Mouse (Mus musculus): ENCODE measurements around the gene Gcnt2. TPM values are rescaled to one million over a fixed set of nuclear protein-coding genes. Genes with fewer than 3 reads are reported as not detected.
A peak's percentile ranks its signal among the peaks of the same experiment; 100 is the strongest.

Gcnt2 gene
- polyA plus RNA-seq, 1 experiment = not detected

- Histone ChIP-seq H3K4me1 (ENCODE audit: control insufficient read depth, insufficient read depth, low read length) (no peaks in the 10 kb centered on the region), H3K4me3 (ENCODE audit: insufficient read depth, low read depth, low read length) (no peak overlapping the region), H3K27ac (ENCODE audit: insufficient read depth, low read depth, low read length) (no peak overlapping the region)
- TF ChIP-seq CTCF (IDR thresholded peaks at IDR 0.05; ENCODE audit: insufficient read depth, low read depth, low read length) (no peak), POLR2A (IDR thresholded peaks at IDR 0.05; ENCODE audit: insufficient read depth, low read depth, low read length) (no peak)
- WGBS = 87% methylated on average over 4 of the region's 4 CpGs
Observed at GRCm38 (mm10) chr13:40847898-40848297, 11.7 kb upstream of the Gcnt2 start.

DNA sequence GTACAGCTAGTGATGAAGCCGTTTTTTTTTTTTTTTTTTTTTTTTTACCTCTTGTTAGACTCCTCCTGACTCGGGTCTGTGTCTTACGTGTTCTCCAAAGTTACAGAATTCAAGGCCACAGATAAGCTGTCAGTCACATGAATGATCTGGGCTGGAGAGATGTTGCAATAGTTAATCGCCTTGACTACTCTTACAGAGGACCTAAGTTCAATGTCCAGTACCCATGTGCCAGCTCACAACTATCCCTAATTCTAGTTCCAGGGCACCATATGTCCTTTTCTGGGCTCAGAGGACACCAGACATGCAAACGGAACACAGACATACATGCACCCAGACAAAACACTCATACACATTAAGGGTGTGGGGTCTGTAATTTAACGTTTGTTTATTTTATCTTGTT, 8.9 kb upstream of the Gcnt2 start:
- no peak for TF ChIP-seq CTCF (IDR thresholded peaks at IDR 0.05; ENCODE audit: insufficient read depth, low read depth, low read length)
- no peak for TF ChIP-seq POLR2A (IDR thresholded peaks at IDR 0.05; ENCODE audit: insufficient read depth, low read depth, low read length)
- Histone ChIP-seq H3K27ac (ENCODE audit: insufficient read depth, low read depth, low read length) (no peak overlapping the region), H3K4me1 (ENCODE audit: control insufficient read depth, insufficient read depth, low read length) (peaks cover 3% of the 10 kb centered on the region; the same call in 1 of the 2 replicates), H3K4me3 (ENCODE audit: insufficient read depth, low read depth, low read length) (no peak overlapping the region)
- WGBS = 93% methylated on average over 6 of the region's 6 CpGs

- no peak overlapping the region for H3K4me3 ChIP-seq (ENCODE audit: insufficient read depth, low read depth, low read length)
- H3K4me1 ChIP-seq (ENCODE audit: control insufficient read depth, insufficient read depth, low read length) = peaks cover 3% of the 10 kb centered on the region; the same call in 1 of the 2 replicates
- H3K27ac ChIP-seq (ENCODE audit: insufficient read depth, low read depth, low read length) = no peak overlapping the region
- no peak for TF ChIP-seq CTCF (IDR thresholded peaks at IDR 0.05; ENCODE audit: insufficient read depth, low read depth, low read length)
- no peak for TF ChIP-seq POLR2A (IDR thresholded peaks at IDR 0.05; ENCODE audit: insufficient read depth, low read depth, low read length)
- 85% methylated on average over 7 of the region's 7 CpGs for WGBS
Observed at GRCm38 (mm10) chr13:40851281-40851680, 8.3 kb upstream of the Gcnt2 start.

GRCm38 (mm10) chr13:40851961-40852360, 7.6 kb upstream of the Gcnt2 start:
- H3K4me1 ChIP-seq (ENCODE audit: control insufficient read depth, insufficient read depth, low read length) = peaks cover 3% of the 10 kb centered on the region; the same call in 1 of the 2 replicates
- no peak for TF ChIP-seq CTCF (IDR thresholded peaks at IDR 0.05; ENCODE audit: insufficient read depth, low read depth, low read length)
- TF ChIP-seq POLR2A (IDR thresholded peaks at IDR 0.05; ENCODE audit: insufficient read depth, low read depth, low read length) = no peak
- H3K27ac ChIP-seq (ENCODE audit: insufficient read depth, low read depth, low read length) = no peak overlapping the region
- 86% methylated on average over 13 of the region's 13 CpGs for WGBS
- no peak overlapping the region for H3K4me3 ChIP-seq (ENCODE audit: insufficient read depth, low read depth, low read length)

GRCm38 (mm10) chr13:40852791-40853190, 6.8 kb upstream of the Gcnt2 start:
- Histone ChIP-seq H3K4me1 (ENCODE audit: control insufficient read depth, insufficient read depth, low read length) (peaks cover 5% of the 10 kb centered on the region; the same call in 1 of the 2 replicates), H3K27ac (ENCODE audit: insufficient read depth, low read depth, low read length) (no peak overlapping the region), H3K4me3 (ENCODE audit: insufficient read depth, low read depth, low read length) (no peak overlapping the region)
- TF ChIP-seq POLR2A (IDR thresholded peaks at IDR 0.05; ENCODE audit: insufficient read depth, low read depth, low read length) (no peak), CTCF (IDR thresholded peaks at IDR 0.05; ENCODE audit: insufficient read depth, low read depth, low read length) (no peak)
- 92% methylated on average over 5 of the region's 5 CpGs for WGBS

DNA sequence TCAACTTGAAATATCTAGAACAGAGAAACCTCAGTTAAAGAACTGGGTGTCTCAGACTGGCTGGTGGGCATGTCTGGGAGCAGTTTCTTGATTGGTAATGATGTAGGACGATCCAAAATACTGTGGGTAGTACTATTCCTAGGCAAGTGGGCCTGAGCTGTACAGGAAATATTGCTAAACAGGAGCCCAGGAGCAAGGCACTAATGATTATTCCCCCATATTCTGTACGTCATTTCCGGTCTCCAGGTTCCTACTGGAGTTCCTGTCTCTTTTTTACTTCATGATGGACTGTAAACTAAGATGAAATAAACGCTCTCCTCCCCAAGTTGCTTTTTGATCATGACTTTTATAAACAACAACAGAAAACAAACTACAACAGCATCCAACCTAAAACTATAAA, 5.7 kb upstream of the Gcnt2 start:
- H3K4me3 ChIP-seq (ENCODE audit: insufficient read depth, low read depth, low read length) = no peak overlapping the region
- 79% methylated on average over 4 of the region's 4 CpGs for WGBS
- peaks cover 5% of the 10 kb centered on the region; the same call in 1 of the 2 replicates for H3K4me1 ChIP-seq (ENCODE audit: control insufficient read depth, insufficient read depth, low read length)
- TF ChIP-seq CTCF (IDR thresholded peaks at IDR 0.05; ENCODE audit: insufficient read depth, low read depth, low read length) (no peak), POLR2A (IDR thresholded peaks at IDR 0.05; ENCODE audit: insufficient read depth, low read depth, low read length) (no peak)
- H3K27ac ChIP-seq (ENCODE audit: insufficient read depth, low read depth, low read length) = no peak overlapping the region

DNA sequence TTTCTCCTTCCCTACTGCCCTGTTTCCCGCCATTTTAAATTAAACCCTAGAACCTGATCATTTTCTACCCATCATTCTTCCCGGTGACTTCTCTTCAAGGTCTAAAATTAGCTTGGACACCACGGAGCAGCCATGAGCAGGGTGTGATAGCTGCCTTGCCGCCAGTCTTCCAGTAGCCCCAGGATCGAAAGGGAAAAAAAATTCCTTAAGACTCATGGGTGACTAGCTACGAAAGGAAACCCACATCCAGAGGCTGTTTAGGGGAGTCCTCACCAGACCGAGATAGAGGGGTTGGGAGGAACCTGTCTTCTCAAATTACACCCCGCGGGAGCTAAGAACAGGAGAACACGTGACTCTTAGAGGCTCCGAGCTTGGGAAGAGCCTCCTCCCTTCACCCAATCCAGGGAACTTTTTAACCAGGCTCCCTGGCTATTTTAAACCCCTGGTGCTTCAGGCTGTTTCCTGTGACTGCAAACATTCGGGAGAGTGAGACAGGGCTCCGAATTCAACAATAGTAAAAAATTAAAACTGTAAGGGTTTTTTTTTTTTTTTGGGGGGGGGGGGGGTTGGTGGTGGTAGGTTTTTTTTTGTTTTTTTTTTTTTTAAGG, 5.0 kb upstream of the Gcnt2 start:
- WGBS = under 1% methylated on average over 13 of the region's 13 CpGs
- Histone ChIP-seq H3K4me3 (ENCODE audit: insufficient read depth, low read depth, low read length) (peak overlapping the region; percentile 27), H3K4me1 (ENCODE audit: control insufficient read depth, insufficient read depth, low read length) (peaks cover 5% of the 10 kb centered on the region; the same call in 1 of the 2 replicates), H3K27ac (ENCODE audit: insufficient read depth, low read depth, low read length) (0 out of 2 replicates have a peak overlapping the region, but pooled peaks have one; percentile 68)
- TF ChIP-seq CTCF (IDR thresholded peaks at IDR 0.05; ENCODE audit: insufficient read depth, low read depth, low read length) (no peak), POLR2A (IDR thresholded peaks at IDR 0.05; ENCODE audit: insufficient read depth, low read depth, low read length) (no peak)

GRCm38 (mm10) chr13:40855266-40855665, 4.3 kb upstream of the Gcnt2 start:
- H3K4me3 ChIP-seq (ENCODE audit: insufficient read depth, low read depth, low read length) = no peak overlapping the region
- H3K27ac ChIP-seq (ENCODE audit: insufficient read depth, low read depth, low read length) = no peak overlapping the region
- TF ChIP-seq CTCF (IDR thresholded peaks at IDR 0.05; ENCODE audit: insufficient read depth, low read depth, low read length) (no peak), POLR2A (IDR thresholded peaks at IDR 0.05; ENCODE audit: insufficient read depth, low read depth, low read length) (no peak)
- peaks cover 10% of the 10 kb centered on the region for H3K4me1 ChIP-seq (ENCODE audit: control insufficient read depth, insufficient read depth, low read length)
- 83% methylated on average over 6 of the region's 6 CpGs for WGBS

- 87% methylated on average over 8 of the region's 8 CpGs for WGBS
- H3K4me1 ChIP-seq (ENCODE audit: control insufficient read depth, insufficient read depth, low read length) = peaks cover 10% of the 10 kb centered on the region
- no peak overlapping the region for H3K4me3 ChIP-seq (ENCODE audit: insufficient read depth, low read depth, low read length)
- TF ChIP-seq CTCF (IDR thresholded peaks at IDR 0.05; ENCODE audit: insufficient read depth, low read depth, low read length) (no peak), POLR2A (IDR thresholded peaks at IDR 0.05; ENCODE audit: insufficient read depth, low read depth, low read length) (no peak)
- H3K27ac ChIP-seq (ENCODE audit: insufficient read depth, low read depth, low read length) = no peak overlapping the region
Observed at GRCm38 (mm10) chr13:40856786-40857185, 2.8 kb upstream of the Gcnt2 start.

Data from olfactory bulb, adult 2 months (tissue).